Mouse (Mus musculus) spleen, adult 18-20 months (tissue): ENCODE measurements at regions not wholly inside any gene's neighbourhood (a gene's known extent, or its start where the extent isn't known, plus 50 kb on each side); places are given as distances from the start of the nearest gene placed in this dataset.

Source experiments
- DNase-seq, 2 experiments: peaks; one replicate each; pipeline ENCODE4 v3.0.0; 2022; ENCODE audit warnings: mixed read lengths in 2 of 2

- DNase-seq, result no peak
These were observed 141.1 kb upstream of the Plxnc1 start for GRCm38 (mm10) chr10:95085688-95086268.

DNA sequence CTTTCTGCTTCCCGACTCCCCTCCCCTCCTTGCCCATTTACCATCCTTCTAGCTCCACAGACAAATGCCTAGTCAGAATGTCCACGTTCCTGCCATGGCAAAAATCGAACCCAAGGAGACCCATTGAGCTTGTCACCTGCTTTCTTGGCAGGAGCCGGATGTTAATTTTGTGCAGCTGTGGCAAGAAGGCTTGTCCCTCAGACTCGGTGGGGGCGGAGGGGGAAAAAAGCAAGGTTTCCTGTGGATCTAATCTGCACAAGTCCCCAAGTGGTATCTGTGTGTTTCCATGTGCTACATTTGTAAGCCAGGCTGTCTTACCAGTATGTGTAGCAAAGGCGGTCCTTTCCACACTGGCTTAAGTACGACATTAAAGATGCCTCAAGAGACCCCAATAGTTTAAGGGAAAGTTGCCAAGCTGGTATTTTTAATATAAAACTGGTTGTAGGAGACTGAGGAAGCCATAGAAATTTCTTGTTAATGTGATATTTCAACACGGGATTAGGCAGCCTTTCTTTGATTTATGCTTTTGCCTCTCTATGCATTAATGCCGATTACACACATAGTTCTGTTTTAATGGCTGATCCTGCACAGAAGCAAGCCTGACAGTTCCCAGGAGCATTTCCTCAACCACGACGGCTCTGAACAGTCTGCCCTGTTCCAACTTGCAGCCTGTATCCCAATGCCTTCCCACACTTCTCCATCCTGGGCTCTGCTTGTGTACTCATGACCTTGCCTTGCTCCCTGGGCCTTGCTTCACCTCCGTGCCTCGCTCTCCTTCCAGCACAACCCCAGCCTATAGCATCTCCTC, 138.9 kb upstream of the Plxnc1 start:
- no peak for DNase-seq

DNA sequence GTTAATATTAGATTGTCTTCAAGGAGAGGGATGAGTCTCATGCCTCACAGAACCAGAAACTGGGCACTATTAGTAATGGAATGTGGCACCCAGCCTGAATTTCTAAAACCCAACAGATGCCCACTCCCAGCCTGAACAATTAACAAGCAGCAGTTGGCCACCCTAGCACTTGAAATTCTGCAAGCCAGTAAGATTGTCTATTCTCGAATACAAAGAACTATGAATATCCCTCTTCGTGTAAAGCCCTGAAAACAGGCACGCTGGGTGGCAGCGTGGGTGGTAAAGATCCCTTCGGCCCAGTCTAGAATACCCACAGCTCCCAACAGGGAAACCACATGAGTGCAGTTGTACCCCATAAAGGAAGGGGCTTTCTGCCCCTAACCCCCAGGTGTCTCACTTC, 138.0 kb upstream of the Plxnc1 start:
- no peak for DNase-seq

DNA sequence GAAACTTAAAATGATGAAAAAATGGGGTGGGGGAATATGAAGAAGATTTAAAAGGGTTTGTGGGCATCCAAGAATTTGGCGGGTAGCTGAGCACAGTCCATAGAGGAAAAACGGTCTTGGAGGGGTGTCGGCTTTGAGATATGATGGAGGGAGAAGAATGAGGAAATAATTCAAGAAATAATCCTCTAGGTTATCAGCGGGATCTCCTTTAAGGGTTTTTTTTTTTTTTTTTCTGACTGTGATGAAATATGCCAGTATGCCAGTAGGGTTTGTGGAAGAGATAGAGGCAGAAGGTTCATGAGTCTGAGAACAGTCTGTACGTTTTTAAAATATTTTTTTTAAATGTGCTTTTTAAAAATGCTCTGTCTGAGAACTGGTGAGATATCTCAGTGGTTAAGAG, 135.3 kb upstream of the Plxnc1 start:
- no peak for DNase-seq

GRCm38 (mm10) chr10:95076421-95076820, 131.8 kb upstream of the Plxnc1 start:
- no peak for DNase-seq

DNA sequence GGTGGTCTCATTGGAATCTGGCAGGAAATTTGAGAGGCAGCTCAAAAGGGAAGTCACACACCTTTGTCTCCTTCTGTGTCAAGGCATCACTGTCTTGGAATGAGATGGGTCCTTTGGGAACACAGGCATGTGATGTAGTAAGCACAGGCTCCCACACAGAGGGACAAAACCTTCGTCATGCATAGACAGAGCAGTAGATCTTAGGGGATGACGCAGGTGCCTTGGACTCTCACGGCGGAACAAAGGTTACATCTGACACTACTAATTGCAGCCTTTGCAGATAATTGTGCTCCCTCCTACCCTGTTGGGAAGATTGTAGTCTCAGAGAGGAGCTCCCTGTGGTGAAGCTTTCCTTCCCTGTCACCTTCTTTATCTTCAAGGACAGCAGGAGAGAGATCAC, 131.3 kb upstream of the Plxnc1 start:
- no peak for DNase-seq

GRCm38 (mm10) chr10:95074959-95075590, 130.4 kb upstream of the Plxnc1 start:
- DNase-seq, result no peak

GRCm38 (mm10) chr10:95074381-95074780, 129.7 kb upstream of the Plxnc1 start:
- DNase-seq, result no peak

DNA sequence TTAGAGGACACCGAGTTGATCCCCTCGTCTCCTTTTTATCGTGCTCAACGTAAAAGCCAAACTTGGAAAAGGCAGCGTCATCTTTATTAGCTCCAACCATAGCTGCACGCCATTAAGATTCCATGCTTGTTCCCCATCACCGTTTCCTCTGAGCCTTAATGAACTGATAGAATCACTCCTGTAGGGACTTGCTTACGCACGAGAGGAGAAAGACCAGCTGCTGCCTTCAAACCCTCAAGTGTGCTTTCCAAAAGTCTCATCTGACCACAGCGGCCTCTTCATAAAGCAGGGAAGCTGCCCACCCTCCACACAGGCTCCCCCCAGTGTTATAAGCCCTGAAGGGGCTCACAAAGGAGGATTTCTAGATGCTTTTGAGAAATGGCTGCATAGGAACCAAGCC, 123.3 kb upstream of the Plxnc1 start:
- no peak for DNase-seq

GRCm38 (mm10) chr10:95066774-95067173, 122.1 kb upstream of the Plxnc1 start:
- no peak for DNase-seq

- no peak for DNase-seq
These were observed 115.0 kb upstream of the Plxnc1 start for GRCm38 (mm10) chr10:95059486-95060091.

DNA sequence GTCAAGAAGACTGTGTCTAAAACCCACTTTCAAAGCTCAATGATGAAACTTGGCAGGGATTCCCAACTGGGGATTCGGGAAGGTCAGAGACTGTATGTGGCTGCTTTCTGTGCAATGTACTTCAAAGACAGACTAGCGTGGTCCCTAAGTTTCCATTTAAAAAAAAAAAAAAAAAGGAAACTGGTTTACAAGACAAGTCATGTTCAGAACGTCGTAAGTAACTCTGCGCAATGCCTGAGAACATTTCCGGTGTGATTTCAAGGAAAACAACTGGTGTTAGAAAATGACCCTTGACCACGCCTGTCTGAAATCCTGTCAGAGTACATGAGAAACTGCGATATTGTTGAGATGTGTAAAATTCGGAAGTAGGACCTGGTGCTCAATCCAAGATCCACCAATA, 114.4 kb upstream of the Plxnc1 start:
- DNase-seq, result no peak

DNA sequence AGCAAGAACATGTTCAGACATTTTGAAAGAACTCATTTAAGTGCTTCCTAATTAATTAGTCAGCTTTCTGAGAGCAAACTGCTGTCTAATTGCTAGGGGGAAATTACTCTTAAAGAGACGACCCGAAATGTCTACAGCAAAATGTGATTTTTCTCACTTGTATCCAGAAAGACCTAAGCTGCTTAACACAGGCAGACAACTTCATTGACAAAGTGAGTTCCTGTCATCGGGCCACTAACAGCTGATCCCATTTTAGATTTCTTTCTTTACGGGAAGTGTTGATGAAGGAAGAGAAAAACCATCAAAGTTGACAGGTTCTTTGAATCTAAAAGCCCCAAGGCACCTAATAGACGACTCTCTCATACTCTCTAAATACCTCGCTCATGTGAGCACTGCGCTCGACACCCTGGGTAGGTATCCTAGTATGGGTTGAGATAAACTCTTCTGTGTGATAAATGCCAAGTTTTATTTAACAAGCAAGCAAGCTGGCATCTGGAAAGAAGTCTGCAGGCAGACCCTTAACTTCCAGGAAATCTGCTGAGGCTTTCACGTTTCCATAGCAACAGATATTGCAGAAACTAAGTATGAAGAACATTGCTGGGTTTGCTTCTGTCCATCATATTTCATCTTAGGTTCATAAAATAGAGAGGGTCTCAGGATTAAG, 112.5 kb upstream of the Plxnc1 start:
- DNase-seq, result no peak

GRCm38 (mm10) chr10:95056541-95056940, 111.9 kb upstream of the Plxnc1 start:
- no peak for DNase-seq

- DNase-seq, result no peak
These were observed 110.2 kb upstream of the Plxnc1 start for GRCm38 (mm10) chr10:95054869-95055268.

GRCm38 (mm10) chr10:95048790-95049189, 104.2 kb upstream of the Plxnc1 start:
- DNase-seq, result no peak

DNA sequence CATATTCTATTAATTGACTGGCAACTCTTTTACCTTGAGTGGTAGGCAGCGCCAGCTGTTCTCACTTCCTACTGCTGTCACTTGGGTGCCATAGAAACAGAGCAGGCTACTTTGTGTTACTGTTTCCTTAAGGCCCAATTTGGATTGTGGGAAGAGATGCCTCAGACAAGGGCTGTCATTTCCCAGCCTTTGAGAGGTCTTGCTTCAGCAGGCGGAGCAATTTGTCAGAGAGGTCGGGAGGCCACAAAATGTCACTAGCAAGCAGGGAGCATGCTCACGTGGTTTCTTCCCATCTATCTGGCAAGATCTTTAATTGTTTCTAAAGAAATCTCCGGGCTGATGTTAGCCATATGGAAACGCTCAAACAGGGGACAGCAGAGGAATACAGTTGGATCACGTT, 99.3 kb upstream of the Plxnc1 start:
- DNase-seq, result no peak

GRCm38 (mm10) chr10:95040258-95040895, 95.7 kb upstream of the Plxnc1 start:
- DNase-seq, result no peak

DNA sequence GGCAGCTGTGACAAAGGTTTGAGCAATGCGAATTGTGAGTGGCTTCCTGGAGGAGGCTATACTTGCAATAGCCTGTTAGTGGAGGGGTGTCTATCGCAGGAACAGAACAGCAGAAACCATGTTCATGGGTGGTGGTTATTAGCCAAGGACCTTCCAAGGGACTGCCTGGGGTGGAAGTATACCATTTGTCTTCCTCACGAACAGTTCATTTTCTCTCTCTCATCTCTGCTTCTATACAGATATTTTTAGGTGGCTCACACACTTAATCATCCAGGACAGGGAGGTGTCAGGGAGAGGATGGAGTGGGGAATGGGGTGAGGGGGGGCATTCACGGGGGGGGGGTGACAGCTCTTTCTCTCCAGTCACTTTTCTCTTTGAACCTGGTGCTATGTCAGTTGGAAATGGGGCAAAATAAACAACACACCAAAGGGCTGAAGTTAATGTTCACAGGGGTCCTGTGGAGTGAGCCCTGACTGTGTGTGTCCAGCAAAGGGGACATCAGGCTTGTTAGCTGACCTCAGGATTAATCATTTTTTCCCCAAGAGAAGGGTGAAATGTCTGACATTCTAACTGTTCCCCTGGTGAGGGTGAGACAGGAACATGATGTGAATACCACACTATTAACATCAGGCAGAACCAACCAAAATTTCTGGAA, 91.5 kb upstream of the Plxnc1 start:
- DNase-seq, result no peak

GRCm38 (mm10) chr10:95035371-95035770, 90.7 kb upstream of the Plxnc1 start:
- no peak for DNase-seq

DNA sequence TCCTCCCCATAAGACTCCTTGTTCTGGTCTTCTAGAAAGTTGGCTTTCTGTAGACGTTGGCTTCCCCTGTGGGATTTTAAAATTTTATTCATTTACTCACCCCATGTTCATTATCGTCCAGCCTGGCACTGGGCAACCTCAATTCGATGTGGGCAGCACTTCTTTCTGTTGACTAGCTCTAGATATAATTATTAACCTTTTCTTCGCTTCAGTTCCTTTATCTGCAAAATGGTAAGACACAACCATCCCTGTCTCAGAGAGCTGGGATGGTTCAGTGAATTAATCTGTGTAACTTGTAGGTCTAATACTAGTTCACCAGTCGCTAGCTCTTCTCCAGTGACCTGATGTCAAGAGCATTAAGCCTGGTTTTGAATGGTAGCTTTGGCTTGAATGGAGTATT, 89.9 kb upstream of the Plxnc1 start:
- no peak for DNase-seq
